Mouse (Mus musculus): ENCODE measurements at regions not wholly inside any gene's neighbourhood (a gene's known extent, or its start where the extent isn't known, plus 50 kb on each side); places are given as distances from the start of the nearest gene placed in this dataset.

DNA sequence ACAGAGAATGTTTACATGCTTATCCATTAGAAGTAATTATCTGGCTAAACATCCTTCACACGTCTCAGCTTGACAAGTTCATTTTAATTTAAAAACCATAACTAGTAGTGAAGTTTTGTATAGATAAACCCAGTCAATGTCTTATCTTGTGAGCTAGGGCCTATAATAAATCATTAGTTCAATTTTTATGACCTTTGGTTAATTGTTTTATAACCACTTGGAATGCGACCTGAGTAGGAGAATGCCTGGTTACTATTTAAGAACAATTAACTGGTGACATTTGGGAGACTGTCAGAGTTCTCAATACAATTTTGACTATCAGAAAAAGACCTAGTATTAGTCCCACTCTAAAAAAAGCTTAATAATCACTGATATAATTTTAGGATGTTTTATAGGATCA lies 813.6 kb downstream of the Gm9008 start:
- Histone ChIP-seq H3K4me2 (no peak overlapping the region), H3K9ac (ENCODE audit: low read length) (no peak overlapping the region), H3K9me3 (ENCODE audit: control insufficient read depth, low read length) (no peaks in the 10 kb centered on the region), H3K36me3 (ENCODE audit: control insufficient read depth, insufficient read depth, low read length) (no peaks in the 10 kb centered on the region), H3K27ac (ENCODE audit: low read depth, low read length) (no peak overlapping the region), H3K27me3 (ENCODE audit: control insufficient read depth, insufficient read depth, low read length) (no peaks in the 10 kb centered on the region), H3K4me1 (ENCODE audit: control insufficient read depth, insufficient read depth, low read length) (no peaks in the 10 kb centered on the region), H3K4me3 (ENCODE audit: low read depth, low read length) (no peak overlapping the region)
- no peak for DNase-seq (ENCODE audit: low spot score, missing footprints)
- no peak for ATAC-seq (ENCODE audit: low FRiP score)
- 86% methylated on average over 2 of the region's 2 CpGs for WGBS

GRCm38 (mm10) chr6:75644363-75644720 lies 853.2 kb downstream of the Gm9008 start:
- Histone ChIP-seq H3K4me1 (ENCODE audit: control insufficient read depth, insufficient read depth, low read length) (no peaks in the 10 kb centered on the region), H3K4me3 (ENCODE audit: low read depth, low read length) (no peak overlapping the region), H3K27ac (ENCODE audit: low read depth, low read length) (no peak overlapping the region), H3K4me2 (no peak overlapping the region), H3K36me3 (ENCODE audit: control insufficient read depth, insufficient read depth, low read length) (no peaks in the 10 kb centered on the region), H3K9me3 (ENCODE audit: control insufficient read depth, low read length) (no peaks in the 10 kb centered on the region), H3K9ac (ENCODE audit: low read length) (no peak overlapping the region), H3K27me3 (ENCODE audit: control insufficient read depth, insufficient read depth, low read length) (no peaks in the 10 kb centered on the region)
- no peak for ATAC-seq (ENCODE audit: low FRiP score)
- WGBS: 81% methylated on average over 2 of the region's 2 CpGs
- DNase-seq (ENCODE audit: low spot score, missing footprints): peak; percentile 8

DNA sequence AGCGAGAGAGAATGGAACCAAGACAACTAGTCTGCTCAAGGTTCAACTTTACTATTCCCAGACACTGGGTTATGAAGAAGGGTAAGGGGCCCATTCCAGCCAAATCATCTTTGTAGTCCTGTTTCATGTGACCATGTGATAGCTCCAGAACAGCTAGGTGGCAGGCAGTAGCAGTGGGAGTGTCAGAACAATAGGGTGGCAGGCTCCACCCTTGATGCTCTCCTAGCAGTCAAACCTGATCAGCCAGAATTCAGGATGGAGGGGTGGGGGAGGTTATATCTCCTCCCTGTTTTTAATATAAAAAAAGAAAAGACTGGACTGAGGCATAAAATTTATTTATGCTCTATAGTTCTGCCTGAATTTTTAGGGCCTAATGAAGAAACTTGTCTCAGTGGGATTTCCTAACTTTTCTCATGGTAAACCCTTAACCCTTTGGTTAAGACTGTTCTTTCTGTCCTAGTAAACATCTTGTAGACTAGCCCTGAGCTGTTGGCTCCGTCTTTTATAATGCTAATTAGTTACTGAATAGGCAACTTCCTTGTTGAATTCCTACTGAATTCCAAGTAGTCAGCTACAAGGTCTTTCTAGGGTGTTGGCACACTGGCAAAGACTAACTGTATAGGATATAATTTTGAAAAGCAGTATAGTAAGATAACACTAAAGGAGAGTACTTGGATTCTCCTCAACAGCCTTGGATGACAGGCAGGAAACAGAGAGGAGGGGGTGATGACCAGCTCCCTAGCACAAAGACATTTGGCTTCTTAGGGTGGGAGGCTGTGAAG lies 853.8 kb downstream of the Gm9008 start:
- no peak overlapping the region for H3K27ac ChIP-seq (ENCODE audit: low read depth, low read length)
- H3K27me3 ChIP-seq (ENCODE audit: control insufficient read depth, insufficient read depth, low read length): no peaks in the 10 kb centered on the region
- no peak for ATAC-seq (ENCODE audit: low FRiP score)
- no peak overlapping the region for H3K4me3 ChIP-seq (ENCODE audit: low read depth, low read length)
- no peak overlapping the region for H3K4me2 ChIP-seq
- no peaks in the 10 kb centered on the region for H3K9me3 ChIP-seq (ENCODE audit: control insufficient read depth, low read length)
- no peaks in the 10 kb centered on the region for H3K36me3 ChIP-seq (ENCODE audit: control insufficient read depth, insufficient read depth, low read length)
- peak; percentile 19 for DNase-seq (ENCODE audit: low spot score, missing footprints)
- no peak overlapping the region for H3K9ac ChIP-seq (ENCODE audit: low read length)
- no peaks in the 10 kb centered on the region for H3K4me1 ChIP-seq (ENCODE audit: control insufficient read depth, insufficient read depth, low read length)
- WGBS: 72% methylated on average over 2 of the region's 2 CpGs

- WGBS: 60% methylated on average over 1 of the region's 1 CpGs
Observed at GRCm38 (mm10) chr6:75636050-75636449, 861.5 kb downstream of the Gm9008 start.

GRCm38 (mm10) chr6:75602536-75603279 lies 894.9 kb downstream of the Gm9008 start:
- Histone ChIP-seq H3K9ac (ENCODE audit: low read length) (no peak overlapping the region), H3K4me3 (ENCODE audit: low read depth, low read length) (no peak overlapping the region), H3K36me3 (ENCODE audit: control insufficient read depth, insufficient read depth, low read length) (no peaks in the 10 kb centered on the region), H3K9me3 (ENCODE audit: control insufficient read depth, low read length) (no peaks in the 10 kb centered on the region), H3K4me2 (no peak overlapping the region), H3K4me1 (ENCODE audit: control insufficient read depth, insufficient read depth, low read length) (no peaks in the 10 kb centered on the region), H3K27ac (ENCODE audit: low read depth, low read length) (no peak overlapping the region), H3K27me3 (ENCODE audit: control insufficient read depth, insufficient read depth, low read length) (no peaks in the 10 kb centered on the region)
- ATAC-seq (ENCODE audit: low FRiP score) (peak; percentile 80), DNase-seq (ENCODE audit: low spot score, missing footprints) (peak; percentile 85)
- WGBS: 9% methylated on average over 11 of the region's 11 CpGs

More at GRCm38 (mm10) chr6:75636050-75636449, 861.5 kb downstream of the Gm9008 start:
- Histone ChIP-seq H3K27ac (ENCODE audit: low read depth, low read length) (no peak overlapping the region), H3K4me2 (no peak overlapping the region), H3K9me3 (ENCODE audit: control insufficient read depth, low read length) (no peaks in the 10 kb centered on the region), H3K36me3 (ENCODE audit: control insufficient read depth, insufficient read depth, low read length) (no peaks in the 10 kb centered on the region), H3K27me3 (ENCODE audit: control insufficient read depth, insufficient read depth, low read length) (no peaks in the 10 kb centered on the region), H3K4me1 (ENCODE audit: control insufficient read depth, insufficient read depth, low read length) (no peaks in the 10 kb centered on the region), H3K4me3 (ENCODE audit: low read depth, low read length) (no peak overlapping the region), H3K9ac (ENCODE audit: low read length) (no peak overlapping the region)
- ATAC-seq (ENCODE audit: low FRiP score): no peak
- DNase-seq (ENCODE audit: low spot score, missing footprints): no peak

DNA sequence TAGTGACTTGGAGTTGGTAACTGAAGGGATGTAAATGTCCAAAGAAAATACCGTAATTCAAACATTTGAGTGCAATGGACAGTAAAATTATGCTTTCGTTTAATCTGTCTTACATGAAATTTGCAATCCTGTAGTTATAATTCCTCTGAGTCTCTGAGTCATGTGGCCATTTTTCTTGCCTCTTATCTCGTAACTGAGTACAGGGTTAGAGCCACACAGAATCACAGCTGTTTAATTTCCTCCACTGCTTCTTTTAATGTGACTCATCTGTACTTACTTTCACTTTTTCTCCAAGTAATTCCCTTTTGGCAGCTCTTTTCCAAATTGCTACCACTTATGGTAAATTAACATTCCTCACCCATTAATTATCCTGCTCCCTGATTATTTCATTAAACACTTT lies 939.2 kb downstream of the Gm9008 start:
- no peak overlapping the region for H3K4me3 ChIP-seq (ENCODE audit: low read depth, low read length)
- H3K9ac ChIP-seq (ENCODE audit: low read length): no peak overlapping the region
- WGBS: 90% methylated on average over 3 of the region's 3 CpGs
- H3K4me2 ChIP-seq: no peak overlapping the region
- no peaks in the 10 kb centered on the region for H3K9me3 ChIP-seq (ENCODE audit: control insufficient read depth, low read length)
- ATAC-seq (ENCODE audit: low FRiP score) (no peak), DNase-seq (ENCODE audit: low spot score, missing footprints) (no peak)
- no peak overlapping the region for H3K27ac ChIP-seq (ENCODE audit: low read depth, low read length)
- no peaks in the 10 kb centered on the region for H3K36me3 ChIP-seq (ENCODE audit: control insufficient read depth, insufficient read depth, low read length)
- no peaks in the 10 kb centered on the region for H3K27me3 ChIP-seq (ENCODE audit: control insufficient read depth, insufficient read depth, low read length)
- no peaks in the 10 kb centered on the region for H3K4me1 ChIP-seq (ENCODE audit: control insufficient read depth, insufficient read depth, low read length)

DNA sequence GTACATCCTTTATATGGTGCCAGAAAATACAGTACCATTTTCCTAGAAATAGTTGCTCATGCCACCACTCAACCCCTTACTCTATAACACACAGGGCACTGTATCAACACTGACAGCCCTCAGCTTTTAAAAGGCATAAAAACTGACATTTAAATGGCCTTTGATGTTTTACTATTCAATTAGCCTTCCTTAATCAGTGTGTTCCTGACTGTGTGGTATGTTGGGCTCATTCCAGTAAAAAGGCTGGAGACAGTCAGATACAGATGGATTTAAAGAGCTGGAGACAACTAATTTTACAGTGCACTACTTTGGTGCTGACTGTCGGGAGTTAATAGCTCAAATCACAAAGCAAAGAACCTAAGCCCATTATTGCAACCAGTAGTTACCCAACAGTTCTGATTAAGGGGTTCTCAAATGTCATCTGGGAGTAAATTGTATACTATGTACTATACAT lies 955.3 kb downstream of the Gm9008 start:
- WGBS: 67% methylated on average over 1 of the region's 1 CpGs
- DNase-seq (ENCODE audit: low spot score, missing footprints) (no peak), ATAC-seq (ENCODE audit: low FRiP score) (no peak)

DNA sequence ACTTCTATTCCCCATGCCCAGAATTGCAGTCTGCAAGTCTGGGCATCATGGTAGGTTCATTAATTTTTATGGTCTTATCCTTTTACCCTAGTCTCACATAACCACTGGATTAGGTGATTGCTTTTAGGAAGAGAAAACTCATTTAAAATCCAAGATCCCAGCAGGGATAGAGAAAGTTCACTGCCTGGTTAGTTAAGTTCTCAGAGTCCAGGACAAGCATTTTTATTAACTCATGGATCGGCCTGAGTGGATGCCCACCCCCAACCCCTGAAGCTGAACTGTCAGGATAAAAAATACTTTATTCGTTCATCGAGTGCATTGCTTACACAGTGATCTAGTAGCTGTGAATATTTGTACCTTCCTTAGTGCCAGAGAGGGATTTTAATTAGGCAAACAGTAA lies 957.9 kb downstream of the Gm9008 start:
- DNase-seq (ENCODE audit: low spot score, missing footprints) (no peak), ATAC-seq (ENCODE audit: low FRiP score) (no peak)
- Histone ChIP-seq H3K27ac (ENCODE audit: low read depth, low read length) (no peak overlapping the region), H3K4me2 (no peak overlapping the region), H3K36me3 (ENCODE audit: control insufficient read depth, insufficient read depth, low read length) (no peaks in the 10 kb centered on the region), H3K27me3 (ENCODE audit: control insufficient read depth, insufficient read depth, low read length) (no peaks in the 10 kb centered on the region), H3K4me3 (ENCODE audit: low read depth, low read length) (no peak overlapping the region), H3K4me1 (ENCODE audit: control insufficient read depth, insufficient read depth, low read length) (no peaks in the 10 kb centered on the region), H3K9ac (ENCODE audit: low read length) (no peak overlapping the region), H3K9me3 (ENCODE audit: control insufficient read depth, low read length) (no peaks in the 10 kb centered on the region)
- 85% methylated on average over 3 of the region's 3 CpGs for WGBS

More for the DNA sequence above, 955.3 kb downstream of the Gm9008 start:
- Histone ChIP-seq H3K36me3 (ENCODE audit: control insufficient read depth, insufficient read depth, low read length) (no peaks in the 10 kb centered on the region), H3K9ac (ENCODE audit: low read length) (no peak overlapping the region), H3K9me3 (ENCODE audit: control insufficient read depth, low read length) (no peaks in the 10 kb centered on the region), H3K4me3 (ENCODE audit: low read depth, low read length) (no peak overlapping the region), H3K27me3 (ENCODE audit: control insufficient read depth, insufficient read depth, low read length) (no peaks in the 10 kb centered on the region), H3K27ac (ENCODE audit: low read depth, low read length) (no peak overlapping the region), H3K4me1 (ENCODE audit: control insufficient read depth, insufficient read depth, low read length) (no peaks in the 10 kb centered on the region), H3K4me2 (no peak overlapping the region)
